Mouse (Mus musculus) kidney, embryonic 16.5 days (tissue): ENCODE measurements around the gene Tbc1d12. TPM values are rescaled to one million over a fixed set of nuclear protein-coding genes. Genes with fewer than 3 reads are reported as not detected.
"Not testable (repeated sequence)": the region's sequence is repeated elsewhere in the genome, so short reads cannot be mapped to it uniquely, and the experiment has no call there.

Experiments
- ATAC-seq: fragments of 200-750 bp; cut with Nextera tagmentation; 2 replicates; pipeline ENCODE4 v1.8.0; 2017; ENCODE audit warnings: moderate TSS enrichment; ENCODE audit not compliant: low FRiP score, low TSS enrichment
- H3K27ac ChIP-seq: fragments of 300-500 bp; sonication (generic); 2 replicates; pipeline ENCODE4 v1.5.1; 2014; ENCODE audit warnings: low read length
- H3K27me3 ChIP-seq: fragments of 300-500 bp; sonication (generic); 2 replicates; pipeline ENCODE4 v1.6.1; 2014; ENCODE audit warnings: low read length, control low read depth, mixed read lengths; ENCODE audit not compliant: insufficient read depth
- H3K36me3 ChIP-seq: fragments of 300-500 bp; sonication (generic); 2 replicates; pipeline ENCODE4 v1.6.1; 2014; ENCODE audit warnings: low read length, control low read depth, mixed read lengths; ENCODE audit not compliant: insufficient read depth
- H3K4me1 ChIP-seq: fragments of 300-500 bp; sonication (generic); 2 replicates; pipeline ENCODE4 v1.6.1; 2014; ENCODE audit warnings: low read length, control low read depth, mixed read lengths; ENCODE audit not compliant: insufficient read depth
- H3K4me2 ChIP-seq: fragments of 300-500 bp; sonication (generic); replicated peaks from 2 replicates; pipeline ENCODE4 v1.6.1; 2014; ENCODE audit warnings: low read depth, low read length
- H3K4me3 ChIP-seq: fragments of 300-500 bp; sonication (generic); 2 replicates; pipeline ENCODE4 v1.5.1; 2014; ENCODE audit warnings: mild to moderate bottlenecking, low read length
- H3K9ac ChIP-seq: fragments of 300-500 bp; sonication (generic); replicated peaks from 2 replicates; pipeline ENCODE4 v1.6.1; 2014; ENCODE audit warnings: low read length
- H3K9me3 ChIP-seq: fragments of 300-500 bp; sonication (generic); 2 replicates; pipeline ENCODE4 v1.6.1; 2016; ENCODE audit warnings: low read length, control low read depth
- whole genome bisulfite sequencing: fragments of 180-500 bp; shearing (Covaris S2); extraction: QIAGEN DNeasy Blood & Tissue Kit; methylation state at CpG from one replicate; pipeline ENCODE4 v1.1.7; 2014; 5-methylcytosine and 5-hydroxymethylcytosine counted together
- polyA plus RNA-seq: library from polyadenylated mRNA; unstranded; fragments of >200 nt; fragmentation: Nextera tagmentation; extraction: Ambion mirVana; gene quantifications from 2 replicates; pipeline ENCODE4 v1.2.1, GENCODE M21; 2015

Gene Tbc1d12
- polyA plus RNA-seq, 1 experiment from 2014 or later = 2.0 TPM

DNA sequence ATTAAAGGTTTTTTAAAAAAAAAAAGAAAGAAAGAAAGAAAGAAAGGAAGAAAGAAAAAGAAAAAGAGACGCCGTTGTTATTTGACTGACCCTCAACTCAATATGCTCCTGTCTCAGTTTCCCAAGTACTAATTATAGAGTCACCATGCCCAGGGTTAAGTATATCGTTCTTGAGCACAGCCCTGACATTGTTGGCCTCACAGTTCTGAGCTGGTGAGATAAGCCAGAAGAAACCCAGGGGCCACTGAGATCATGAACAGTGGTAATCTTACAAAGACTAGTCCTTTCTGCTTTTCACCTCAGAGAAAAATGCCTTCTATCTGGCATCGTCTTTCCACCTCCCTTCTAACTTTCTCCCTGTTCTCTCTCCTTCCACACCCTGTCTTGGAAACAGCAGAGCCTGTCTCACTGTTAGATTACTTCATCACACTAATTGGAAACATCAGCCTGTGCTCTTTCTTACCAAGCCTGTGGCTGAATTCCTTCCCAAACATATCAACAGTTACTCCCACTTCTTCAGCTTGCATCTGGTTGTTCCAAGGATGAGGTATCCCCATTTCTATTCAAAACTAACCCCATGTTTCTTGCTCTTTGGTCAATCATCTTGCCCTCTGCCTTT lies 16.1 kb upstream of the Tbc1d12 start:
- H3K9me3 ChIP-seq = no peaks in the 10 kb centered on the region

DNA sequence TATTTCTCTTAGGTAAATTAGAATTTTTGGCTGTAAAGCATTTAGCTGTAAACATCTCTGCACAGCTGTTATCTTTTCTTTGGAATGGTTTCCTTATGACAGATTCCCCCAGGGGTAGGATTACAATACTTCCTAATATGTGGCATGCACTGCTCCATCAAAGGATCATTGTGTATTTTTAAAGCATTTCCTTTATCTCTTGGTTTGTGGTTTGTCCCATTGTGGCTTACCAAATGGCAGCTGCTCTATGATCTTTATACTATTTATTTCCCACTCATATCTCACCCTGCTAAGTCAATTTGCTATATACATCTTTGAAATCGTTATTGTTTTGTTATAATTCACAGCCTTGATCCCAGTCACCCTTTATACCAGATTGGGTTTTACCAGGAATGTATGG lies 3.2 kb upstream of the Tbc1d12 start:
- WGBS = 69% methylated on average over 1 of the region's 1 CpGs
- Histone ChIP-seq H3K9me3 (no peaks in the 10 kb centered on the region), H3K9ac (no peak overlapping the region), H3K4me2 (no peak overlapping the region), H3K27ac (no peak overlapping the region), H3K4me3 (no peak overlapping the region), H3K4me1 (peaks cover 3% of the 10 kb centered on the region), H3K27me3 (no peaks in the 10 kb centered on the region), H3K36me3 (no peaks in the 10 kb centered on the region)
- no peak for ATAC-seq

More for the DNA sequence above, 16.1 kb upstream of the Tbc1d12 start:
- no peaks in the 10 kb centered on the region for H3K27me3 ChIP-seq
- H3K9ac ChIP-seq = no peak overlapping the region
- peaks cover 5% of the 10 kb centered on the region; the same call in 1 of the 2 replicates for H3K36me3 ChIP-seq
- H3K4me3 ChIP-seq = no peak overlapping the region
- H3K27ac ChIP-seq = no peak overlapping the region
- WGBS = 85% methylated on average over 4 of the region's 4 CpGs
- no peak overlapping the region for H3K4me2 ChIP-seq
- peaks cover 13% of the 10 kb centered on the region for H3K4me1 ChIP-seq
- no peak for ATAC-seq

DNA sequence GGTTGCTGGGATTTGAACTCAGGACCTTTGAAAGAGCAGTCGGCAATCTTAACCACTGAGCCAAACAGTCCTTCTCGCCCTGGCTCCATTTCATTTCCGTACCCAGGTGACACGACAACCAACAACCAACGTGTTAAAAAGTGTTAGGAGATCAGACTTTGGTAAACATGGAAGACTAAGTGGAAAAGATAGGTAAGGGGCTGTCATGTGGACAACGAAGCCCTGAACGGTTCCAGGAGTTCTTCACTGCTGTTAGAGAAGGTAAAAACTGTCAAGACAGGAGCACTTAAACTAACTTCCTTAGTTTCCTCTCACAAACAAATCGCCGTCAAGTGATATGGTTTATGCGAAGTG lies 318 bp upstream of the Tbc1d12 start:
- peak overlapping the region; percentile 75 for H3K4me2 ChIP-seq
- H3K4me1 ChIP-seq = peaks cover 3% of the 10 kb centered on the region
- no peaks in the 10 kb centered on the region for H3K36me3 ChIP-seq
- no peaks in the 10 kb centered on the region for H3K27me3 ChIP-seq
- no peak for ATAC-seq
- 0 out of 2 replicates have a peak overlapping the region, but pooled peaks have one; percentile 2 for H3K27ac ChIP-seq
- H3K9me3 ChIP-seq = no peaks in the 10 kb centered on the region
- peak overlapping the region; percentile 82 for H3K4me3 ChIP-seq
- WGBS = 22% methylated on average over 10 of the region's 10 CpGs
- H3K9ac ChIP-seq = peak overlapping the region; percentile 75

- H3K27me3 ChIP-seq = no peaks in the 10 kb centered on the region
- peak overlapping the region; percentile 75 for H3K9ac ChIP-seq
- peak overlapping the region; percentile 81 for H3K27ac ChIP-seq
- H3K9me3 ChIP-seq = no peaks in the 10 kb centered on the region
- WGBS = 0% methylated on average over 54 of the region's 54 CpGs
- H3K4me1 ChIP-seq = peaks cover 3% of the 10 kb centered on the region
- peak overlapping the region; percentile 82 for H3K4me3 ChIP-seq
- H3K36me3 ChIP-seq = no peaks in the 10 kb centered on the region
- peak; percentile 72 for ATAC-seq
- peak overlapping the region; percentile 75 for H3K4me2 ChIP-seq
Measured at GRCm38 (mm10) chr19:38837171-38837641, 827 bp downstream of the Tbc1d12 start.

- ATAC-seq = no peak
- Histone ChIP-seq H3K4me3 (no peak overlapping the region), H3K4me1 (no peaks in the 10 kb centered on the region), H3K27ac (no peak overlapping the region), H3K36me3 (no peaks in the 10 kb centered on the region), H3K4me2 (no peak overlapping the region), H3K27me3 (no peaks in the 10 kb centered on the region), H3K9me3 (no peaks in the 10 kb centered on the region), H3K9ac (no peak overlapping the region)
- WGBS = 81% methylated on average over 5 of the region's 5 CpGs
Measured at GRCm38 (mm10) chr19:38844817-38845216, 8.4 kb downstream of the Tbc1d12 start.

DNA sequence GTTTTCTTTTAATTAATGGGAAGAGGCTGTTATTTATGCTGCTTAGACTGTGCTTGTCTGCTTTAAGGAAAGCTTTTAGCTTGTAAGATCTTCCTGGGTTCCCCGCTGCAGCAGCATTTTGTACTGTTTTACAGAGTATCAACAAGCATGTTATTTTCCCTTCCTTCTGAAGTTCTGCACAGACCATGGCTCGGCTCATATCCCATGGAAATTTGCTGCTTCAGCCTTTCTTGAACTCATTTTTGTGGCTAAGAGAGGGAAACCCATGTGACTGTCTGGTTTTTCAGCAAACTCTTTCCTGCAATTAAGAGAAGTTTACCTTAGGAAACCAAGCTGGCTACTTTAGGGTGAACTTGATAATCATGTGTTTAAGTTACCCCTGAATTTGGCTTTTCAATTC lies 10.0 kb downstream of the Tbc1d12 start:
- Histone ChIP-seq H3K9me3 (no peaks in the 10 kb centered on the region), H3K4me1 (no peaks in the 10 kb centered on the region), H3K4me2 (no peak overlapping the region), H3K36me3 (no peaks in the 10 kb centered on the region), H3K9ac (no peak overlapping the region), H3K27me3 (no peaks in the 10 kb centered on the region), H3K4me3 (no peak overlapping the region), H3K27ac (no peak overlapping the region)
- ATAC-seq = no peak
- 72% methylated on average over 2 of the region's 2 CpGs for WGBS

DNA sequence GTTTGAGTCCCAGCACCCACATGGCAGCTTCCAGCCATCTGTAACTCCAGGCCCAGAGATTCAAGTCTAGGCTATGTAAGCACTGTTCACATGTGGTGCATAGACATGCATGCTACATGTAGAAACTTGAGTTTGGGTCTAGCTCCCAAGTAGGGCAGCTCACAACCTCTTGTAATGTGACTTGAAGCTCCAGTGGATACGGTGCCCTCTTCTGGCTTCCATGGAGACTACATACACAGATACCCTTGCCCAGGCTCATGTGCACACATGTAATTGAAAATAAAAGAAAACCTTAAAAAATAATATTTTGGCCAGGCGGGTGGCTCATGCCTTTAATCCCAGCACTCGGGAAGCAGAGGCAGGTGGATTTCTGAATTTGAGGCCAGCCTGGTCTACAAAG lies 21.8 kb downstream of the Tbc1d12 start:
- H3K4me2 ChIP-seq = no peak overlapping the region
- no peaks in the 10 kb centered on the region for H3K27me3 ChIP-seq
- H3K4me3 ChIP-seq = no peak overlapping the region
- no peaks in the 10 kb centered on the region for H3K4me1 ChIP-seq
- WGBS = 95% methylated on average over 3 of the region's 3 CpGs
- ATAC-seq = no peak
- no peaks in the 10 kb centered on the region for H3K9me3 ChIP-seq
- no peak overlapping the region for H3K27ac ChIP-seq
- H3K36me3 ChIP-seq = no peaks in the 10 kb centered on the region
- no peak overlapping the region for H3K9ac ChIP-seq

- ATAC-seq = no peak
- Histone ChIP-seq H3K4me2 (no peak overlapping the region), H3K9me3 (no peaks in the 10 kb centered on the region), H3K36me3 (no peaks in the 10 kb centered on the region), H3K27ac (no peak overlapping the region), H3K4me3 (no peak overlapping the region), H3K27me3 (no peaks in the 10 kb centered on the region), H3K4me1 (no peaks in the 10 kb centered on the region), H3K9ac (no peak overlapping the region)
- WGBS = 92% methylated on average over 6 of the region's 6 CpGs
Measured at GRCm38 (mm10) chr19:38862523-38862922, 26.1 kb downstream of the Tbc1d12 start.

GRCm38 (mm10) chr19:38874825-38875224 lies 38.4 kb downstream of the Tbc1d12 start:
- not testable (repeated sequence) for H3K27me3 ChIP-seq, H3K9ac ChIP-seq, H3K4me2 ChIP-seq, ATAC-seq, H3K4me3 ChIP-seq, H3K9me3 ChIP-seq, H3K27ac ChIP-seq, H3K4me1 ChIP-seq, H3K36me3 ChIP-seq
- 94% methylated on average over 2 of the region's 8 CpGs for WGBS

DNA sequence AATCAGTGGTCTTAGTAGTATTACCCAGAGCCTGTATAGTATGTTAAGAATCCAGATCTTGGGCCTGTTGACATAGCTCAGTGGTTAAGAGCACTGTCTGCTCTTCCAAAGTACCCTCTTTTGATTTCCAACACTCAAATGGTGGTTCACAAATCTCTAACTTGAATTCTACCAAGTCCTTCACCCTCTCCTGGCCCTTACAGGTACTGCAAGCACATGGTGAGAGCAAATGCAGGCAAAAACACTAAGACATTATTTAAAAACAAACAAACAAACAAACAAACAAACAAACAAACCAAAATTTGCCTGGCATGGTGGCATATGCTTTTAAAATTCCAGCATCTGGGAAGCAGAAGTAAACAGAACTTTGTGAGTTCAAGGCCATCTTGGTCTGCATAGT lies 43.9 kb downstream of the Tbc1d12 start:
- Histone ChIP-seq H3K27me3 (no peaks in the 10 kb centered on the region), H3K36me3 (0 out of 2 replicates have a peak, but pooled peaks cover 7% of the 10 kb centered on the region), H3K4me1 (no peaks in the 10 kb centered on the region), H3K27ac (no peak overlapping the region), H3K4me3 (no peak overlapping the region), H3K9ac (no peak overlapping the region), H3K4me2 (no peak overlapping the region), H3K9me3 (no peaks in the 10 kb centered on the region)
- ATAC-seq = no peak
